Mouse (Mus musculus) ES-Bruce4 (cell line): ENCODE results near the gene Gm3629.
"Not testable (repeated sequence)": the region's sequence is repeated elsewhere in the genome, so short reads cannot be mapped to it uniquely, and the experiment has no call there.

Source experiments
- CTCF ChIP-seq: IDR thresholded peaks from one replicate; pipeline ENCODE4 v1.8.1; 2011; ENCODE audit warnings: low read depth, low read length
- EP300 ChIP-seq: IDR thresholded peaks from 2 replicates; pipeline ENCODE4 v1.6.1; 2011; ENCODE audit warnings: low read depth, low read length; ENCODE audit not compliant: insufficient read depth

DNA sequence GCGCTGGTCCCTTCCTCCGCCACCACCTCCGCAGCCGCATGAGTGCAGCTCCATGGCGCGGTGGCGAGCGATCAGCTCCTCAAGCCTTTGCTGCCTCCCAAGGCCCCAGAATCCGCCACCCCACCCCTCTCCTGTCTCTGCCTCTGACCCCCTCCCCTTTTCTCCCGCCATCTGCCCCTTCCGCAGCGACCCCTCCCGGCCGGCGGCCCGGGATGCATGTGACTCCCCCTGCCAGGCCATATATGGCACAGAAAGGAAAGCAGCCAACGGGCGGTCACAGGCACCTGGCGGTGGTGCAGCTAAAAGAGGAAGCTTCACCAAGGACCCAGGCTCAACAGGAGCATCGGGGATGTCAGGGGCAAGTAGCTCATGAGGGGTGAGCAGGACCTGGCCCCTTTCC is 14.6 kb upstream of the Gm3629 start:
- TF ChIP-seq EP300, CTCF: not testable (repeated sequence)
